Mouse (Mus musculus) hindbrain, embryonic 15.5 days (tissue): Measurements from ENCODE around the gene Scyl1. TPM values are rescaled to one million over a fixed set of nuclear protein-coding genes. Genes with fewer than 3 reads are reported as not detected.
"Not testable (repeated sequence)": the region's sequence is repeated elsewhere in the genome, so short reads cannot be mapped to it uniquely, and the experiment has no call there.

Experiments
- ATAC-seq: fragments of 200-750 bp; cut with Nextera tagmentation; 2 replicates; pipeline ENCODE4 v1.8.0; 2017; ENCODE audit warnings: low read depth, moderate number of reproducible peaks, moderate TSS enrichment; ENCODE audit not compliant: low FRiP score
- H3K27ac ChIP-seq: fragments of 300-500 bp; sonication (generic); replicated peaks from 2 replicates; pipeline ENCODE4 v1.5.1; 2015; ENCODE audit warnings: mild to moderate bottlenecking, inconsistent platforms
- H3K27me3 ChIP-seq: fragments of 300-500 bp; sonication (generic); 2 replicates; pipeline ENCODE4 v1.6.1; 2015; ENCODE audit warnings: control low read depth, inconsistent platforms
- H3K36me3 ChIP-seq: fragments of 300-500 bp; sonication (generic); 2 replicates; pipeline ENCODE4 v1.6.1; 2015; ENCODE audit warnings: control low read depth, inconsistent platforms
- H3K4me1 ChIP-seq: fragments of 300-500 bp; sonication (generic); replicated peaks from 2 replicates; pipeline ENCODE4 v1.6.1; 2015; ENCODE audit warnings: control low read depth, inconsistent platforms
- H3K4me2 ChIP-seq: fragments of 300-500 bp; sonication (generic); 2 replicates; pipeline ENCODE4 v1.6.1; 2015; ENCODE audit warnings: moderate library complexity, mild to moderate bottlenecking, inconsistent platforms
- H3K4me3 ChIP-seq: fragments of 300-500 bp; sonication (generic); 2 replicates; pipeline ENCODE4 v1.5.1; 2015; ENCODE audit warnings: mild to moderate bottlenecking, inconsistent platforms
- H3K9ac ChIP-seq: fragments of 300-500 bp; sonication (generic); 2 replicates; pipeline ENCODE4 v1.6.1; 2015; ENCODE audit warnings: inconsistent platforms
- H3K9me3 ChIP-seq: fragments of 300-500 bp; sonication (generic); 2 replicates; pipeline ENCODE4 v1.6.1; 2016; ENCODE audit warnings: control low read depth, inconsistent platforms
- WGBS: fragments of 180-500 bp; shearing (Covaris S2); methylation state at CpG from one replicate; pipeline ENCODE4 v1.1.7; 2015; 5-methylcytosine and 5-hydroxymethylcytosine counted together
- polyA plus RNA-seq: library from polyadenylated mRNA; unstranded; fragments of >200 nt; fragmentation: Nextera tagmentation; extraction: Ambion mirVana; gene quantifications from 2 replicates; pipeline ENCODE4 v1.2.1, GENCODE M21; 2015

Scyl1 gene
- polyA plus RNA-seq, 1 experiment from 2014 or later, result 92.6 TPM

DNA sequence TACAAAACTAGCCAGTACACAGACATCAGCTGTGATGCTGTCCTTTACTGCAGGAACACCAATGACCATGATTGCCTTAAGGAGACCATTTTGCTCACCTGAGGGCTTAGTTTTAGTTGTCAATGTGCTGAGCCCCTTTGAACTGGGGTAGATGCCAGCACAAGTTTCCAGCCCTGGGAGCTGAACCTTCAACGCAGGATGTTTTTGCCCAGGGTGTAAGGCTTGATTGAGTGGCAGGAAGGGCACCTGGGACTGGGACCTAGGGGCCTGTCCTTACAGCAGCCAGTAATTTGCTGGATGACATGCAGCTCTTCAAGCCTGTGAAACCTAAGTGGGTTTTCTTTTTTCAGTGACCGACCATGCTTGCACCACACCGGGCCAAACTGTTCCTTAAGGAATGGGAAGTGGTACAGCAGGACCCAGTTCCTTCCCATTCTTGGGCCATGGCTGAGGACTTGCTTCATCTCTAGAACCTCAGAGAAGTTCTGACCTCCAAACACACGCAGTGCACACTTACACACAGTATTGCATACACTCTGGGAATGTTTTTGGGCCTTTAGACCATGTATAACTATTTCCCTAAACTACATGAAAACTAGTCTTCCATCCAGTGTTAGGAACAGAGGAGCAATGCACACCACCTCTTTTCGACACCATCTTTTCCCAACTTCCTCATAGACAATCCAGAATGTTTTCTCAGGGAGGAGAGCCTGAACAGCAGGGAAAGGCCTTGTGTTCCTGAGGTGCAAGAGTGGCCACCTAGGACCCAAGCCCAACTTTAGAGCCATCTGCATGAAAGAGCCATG lies 23.8 kb upstream of the Scyl1 start:
- peak overlapping the region; percentile 33 for H3K9ac ChIP-seq
- peaks cover 37% of the 10 kb centered on the region for H3K36me3 ChIP-seq
- peak overlapping the region; percentile 92 for H3K4me2 ChIP-seq
- H3K27me3 ChIP-seq, result no peaks in the 10 kb centered on the region
- peak overlapping the region; percentile 93 for H3K4me3 ChIP-seq
- peak overlapping the region; percentile 62 for H3K27ac ChIP-seq
- WGBS, result 38% methylated on average over 5 of the region's 5 CpGs
- ATAC-seq, result peak; percentile 37; the same call in 1 of the 2 replicates
- H3K9me3 ChIP-seq, result no peaks in the 10 kb centered on the region
- peaks cover 46% of the 10 kb centered on the region for H3K4me1 ChIP-seq

DNA sequence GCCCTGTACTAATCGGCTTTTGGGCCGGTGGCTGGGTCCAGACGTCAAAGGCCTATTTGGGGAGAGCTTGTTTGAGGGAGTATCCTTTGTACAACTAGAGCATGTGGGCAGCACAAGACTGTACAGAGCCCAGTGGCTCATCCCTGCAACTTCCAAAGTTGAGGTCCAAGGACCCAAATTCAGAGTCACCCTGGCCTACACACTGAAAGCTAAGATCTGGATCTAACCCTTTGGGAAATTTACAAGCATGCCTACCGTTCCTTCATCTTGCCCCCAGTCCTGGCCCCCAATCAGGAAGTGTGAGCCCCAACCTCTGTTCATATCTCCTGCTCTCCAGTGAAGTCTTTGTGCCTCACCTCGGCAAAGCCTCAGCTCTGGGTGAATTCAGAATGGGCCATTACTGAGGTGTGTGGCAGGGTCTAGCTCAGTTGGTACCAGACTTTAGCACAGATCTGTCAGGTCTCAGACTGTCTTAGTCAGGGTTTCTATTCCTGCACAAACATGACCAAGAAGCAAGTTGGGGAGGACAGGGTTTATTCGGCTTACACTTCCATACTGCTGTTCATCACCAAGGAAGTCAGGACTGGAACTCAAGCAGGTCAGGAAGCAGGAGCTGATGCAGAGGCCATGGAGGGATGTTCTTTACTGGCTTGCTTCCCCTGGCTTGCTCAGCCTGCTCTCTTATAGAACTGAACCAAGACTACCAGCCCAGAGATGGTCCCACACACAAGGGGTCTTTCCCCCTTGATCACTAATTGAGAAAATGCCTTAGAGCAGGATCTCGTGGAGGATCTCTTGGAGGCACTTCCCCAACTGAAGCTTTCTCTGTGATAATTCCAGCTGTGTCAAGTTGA lies 22.9 kb upstream of the Scyl1 start:
- Histone ChIP-seq H3K4me2 (peak overlapping the region; percentile 92), H3K36me3 (peaks cover 37% of the 10 kb centered on the region), H3K4me1 (peaks cover 46% of the 10 kb centered on the region), H3K27ac (peak overlapping the region; percentile 62)
- ATAC-seq, result peak; percentile 50; the same call in 1 of the 2 replicates
- H3K27me3 ChIP-seq, H3K4me3 ChIP-seq, H3K9me3 ChIP-seq, H3K9ac ChIP-seq: not testable (repeated sequence)
- WGBS, result 24% methylated on average over 7 of the region's 7 CpGs

DNA sequence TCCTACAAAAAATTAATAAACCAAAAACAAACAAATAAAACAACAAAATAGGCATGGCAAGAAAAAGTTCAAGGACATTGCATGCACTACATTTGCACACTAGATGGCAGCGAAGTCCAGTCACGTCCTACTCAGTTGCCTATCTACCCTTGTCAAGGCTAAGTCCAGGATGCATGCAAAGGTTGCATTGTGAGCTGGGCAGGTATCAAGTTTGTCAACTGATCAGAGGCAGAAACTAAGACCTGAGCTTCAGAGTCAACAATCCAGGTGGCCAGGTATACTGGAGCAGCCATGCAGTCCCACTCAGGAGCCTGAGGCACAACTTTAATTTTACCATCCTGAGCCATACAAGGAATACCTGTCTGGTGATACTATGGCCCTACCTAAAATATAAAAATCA lies 21.9 kb upstream of the Scyl1 start:
- no peak overlapping the region for H3K9ac ChIP-seq
- 6% methylated on average over 2 of the region's 2 CpGs for WGBS
- no peak overlapping the region for H3K4me2 ChIP-seq
- H3K36me3 ChIP-seq, result peaks cover 34% of the 10 kb centered on the region
- H3K9me3 ChIP-seq, result no peaks in the 10 kb centered on the region
- H3K27me3 ChIP-seq, result no peaks in the 10 kb centered on the region
- H3K27ac ChIP-seq, result no peak overlapping the region
- no peak overlapping the region for H3K4me3 ChIP-seq
- H3K4me1 ChIP-seq, result peaks cover 46% of the 10 kb centered on the region
- ATAC-seq, result peak; percentile 73

DNA sequence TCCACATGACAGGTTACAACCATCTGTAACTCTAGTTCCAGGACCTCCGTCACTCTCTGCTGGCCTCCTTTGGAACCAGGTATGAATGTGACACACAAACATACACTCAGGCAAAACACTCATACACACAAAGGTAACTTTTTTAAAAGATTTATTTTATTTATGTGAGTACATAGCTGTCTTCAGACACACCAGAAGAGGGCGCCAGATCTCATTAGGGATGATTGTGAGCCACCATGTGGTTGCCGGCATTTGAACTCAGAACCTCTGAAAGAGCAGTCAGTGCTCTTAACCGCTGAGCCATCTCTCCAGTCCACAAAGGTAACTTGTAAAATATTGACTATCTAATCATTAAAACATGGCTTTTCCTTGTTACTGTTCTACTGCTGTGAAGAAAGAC lies 20.1 kb upstream of the Scyl1 start:
- Histone ChIP-seq H3K4me3 (no peak overlapping the region), H3K36me3 (peaks cover 16% of the 10 kb centered on the region), H3K9me3 (no peaks in the 10 kb centered on the region), H3K4me2 (no peak overlapping the region), H3K4me1 (peaks cover 29% of the 10 kb centered on the region), H3K9ac (no peak overlapping the region), H3K27ac (no peak overlapping the region), H3K27me3 (no peaks in the 10 kb centered on the region)
- 82% methylated on average over 4 of the region's 4 CpGs for WGBS
- no peak for ATAC-seq

DNA sequence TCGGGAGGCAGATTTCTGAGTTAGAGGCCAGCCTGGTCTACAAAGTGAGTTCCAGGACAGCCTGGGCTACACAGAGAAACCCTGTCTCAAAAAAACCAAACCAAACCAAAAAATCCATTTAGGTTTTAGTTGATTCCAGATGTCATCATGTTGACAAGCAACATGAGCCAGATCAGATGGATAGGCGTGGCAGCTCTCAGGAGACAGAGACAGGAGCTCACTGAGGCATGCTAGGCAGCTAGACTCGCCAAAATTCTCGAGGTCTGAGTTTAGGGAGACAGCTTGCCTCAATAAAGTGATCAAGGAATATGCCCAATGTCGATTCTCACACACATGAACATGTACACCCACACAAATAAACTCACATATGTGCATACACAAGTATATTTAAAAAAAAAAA lies 17.8 kb upstream of the Scyl1 start:
- no peak overlapping the region for H3K4me3 ChIP-seq
- H3K27me3 ChIP-seq, result no peaks in the 10 kb centered on the region
- 67% methylated on average over 5 of the region's 5 CpGs for WGBS
- H3K36me3 ChIP-seq, result no peaks in the 10 kb centered on the region
- H3K27ac ChIP-seq, result no peak overlapping the region
- no peaks in the 10 kb centered on the region for H3K9me3 ChIP-seq
- H3K9ac ChIP-seq, result no peak overlapping the region
- peaks cover 7% of the 10 kb centered on the region; the same call in 1 of the 2 replicates for H3K4me1 ChIP-seq
- H3K4me2 ChIP-seq, result no peak overlapping the region
- ATAC-seq, result no peak

DNA sequence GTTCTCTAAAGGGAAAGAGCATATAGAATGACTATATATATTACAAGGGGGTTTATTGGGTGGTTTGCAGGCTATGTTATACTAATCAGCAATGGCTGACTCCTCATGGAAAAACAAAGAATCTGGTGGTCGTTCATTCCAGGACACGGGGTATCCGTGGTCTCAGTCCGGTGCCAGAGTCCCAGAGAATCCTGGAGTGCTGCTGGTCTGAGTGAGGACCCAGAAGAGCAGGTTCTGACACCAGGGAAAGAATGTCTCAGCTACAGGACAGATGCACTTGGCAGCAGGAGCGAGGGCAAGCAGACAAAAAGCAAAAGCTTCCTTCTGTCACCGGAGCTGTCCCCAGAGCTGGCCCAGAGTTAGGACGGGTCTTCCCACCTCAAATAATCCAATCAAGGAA lies 17.4 kb upstream of the Scyl1 start:
- no peak overlapping the region for H3K9ac ChIP-seq

DNA sequence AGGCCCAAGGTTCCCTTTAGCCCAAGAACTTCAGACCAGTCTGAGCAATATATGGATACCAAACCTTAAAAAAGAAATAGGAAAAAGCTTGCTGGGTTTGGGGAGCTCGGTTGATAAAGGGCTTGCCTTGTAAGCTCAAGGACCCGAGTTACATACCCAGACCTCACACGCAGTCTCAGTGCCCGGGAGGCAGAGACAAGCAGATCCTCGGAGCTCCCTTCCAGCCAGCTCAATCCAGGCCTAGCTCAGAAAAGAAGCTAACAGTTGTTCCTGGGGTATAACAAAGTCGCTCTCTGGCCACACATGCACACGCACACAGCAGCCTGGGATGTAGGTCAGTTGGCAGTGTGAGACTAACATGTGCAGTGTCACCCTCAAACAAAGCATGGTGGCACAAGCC lies 16.7 kb upstream of the Scyl1 start:
- H3K4me3 ChIP-seq, result no peak overlapping the region
- no peaks in the 10 kb centered on the region for H3K36me3 ChIP-seq
- no peaks in the 10 kb centered on the region for H3K9me3 ChIP-seq
- H3K27ac ChIP-seq, result no peak overlapping the region
- H3K4me1 ChIP-seq, result no peaks in the 10 kb centered on the region; the same call in 1 of the 2 replicates
- H3K27me3 ChIP-seq, result no peaks in the 10 kb centered on the region
- no peak overlapping the region for H3K9ac ChIP-seq
- no peak for ATAC-seq
- no peak overlapping the region for H3K4me2 ChIP-seq
- WGBS, result 87% methylated on average over 7 of the region's 7 CpGs

More for the DNA sequence above, 17.4 kb upstream of the Scyl1 start:
- WGBS, result 88% methylated on average over 7 of the region's 7 CpGs
- Histone ChIP-seq H3K36me3 (no peaks in the 10 kb centered on the region), H3K27me3 (no peaks in the 10 kb centered on the region), H3K4me2 (no peak overlapping the region), H3K4me3 (no peak overlapping the region), H3K9me3 (no peaks in the 10 kb centered on the region), H3K4me1 (peaks cover 3% of the 10 kb centered on the region; the same call in 1 of the 2 replicates), H3K27ac (no peak overlapping the region)
- ATAC-seq, result no peak

DNA sequence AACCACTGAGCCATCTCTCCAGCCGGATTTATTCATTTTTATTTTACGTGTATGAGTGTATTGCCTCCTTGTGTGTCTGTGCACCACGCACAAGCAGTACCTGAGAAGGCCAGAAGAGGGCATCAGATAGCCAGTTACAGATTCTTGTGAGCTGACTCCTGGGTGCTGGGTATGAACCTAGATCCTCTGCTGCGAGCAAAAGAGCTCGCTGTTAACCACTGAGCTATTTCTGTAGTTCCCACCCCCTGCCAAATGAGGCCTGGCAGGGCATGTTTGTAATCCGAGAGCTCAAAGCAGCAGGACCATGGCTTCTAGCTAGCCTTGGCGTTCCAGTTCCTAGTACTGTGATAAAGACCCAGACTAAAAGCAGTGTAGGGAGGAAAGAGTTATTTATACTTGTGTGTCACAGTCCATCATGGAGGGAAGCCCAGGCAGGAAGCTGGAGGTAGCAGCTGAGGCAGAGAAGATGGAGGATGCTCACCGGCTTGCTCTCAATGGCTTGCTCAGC lies 16.0 kb upstream of the Scyl1 start:
- Histone ChIP-seq H3K4me3 (no peak overlapping the region), H3K9me3 (no peaks in the 10 kb centered on the region), H3K27ac (no peak overlapping the region), H3K36me3 (no peaks in the 10 kb centered on the region), H3K9ac (no peak overlapping the region), H3K4me1 (no peaks in the 10 kb centered on the region; the same call in 1 of the 2 replicates), H3K4me2 (no peak overlapping the region), H3K27me3 (no peaks in the 10 kb centered on the region)
- WGBS, result 14% methylated on average over 8 of the region's 8 CpGs
- ATAC-seq, result peak; percentile 72

DNA sequence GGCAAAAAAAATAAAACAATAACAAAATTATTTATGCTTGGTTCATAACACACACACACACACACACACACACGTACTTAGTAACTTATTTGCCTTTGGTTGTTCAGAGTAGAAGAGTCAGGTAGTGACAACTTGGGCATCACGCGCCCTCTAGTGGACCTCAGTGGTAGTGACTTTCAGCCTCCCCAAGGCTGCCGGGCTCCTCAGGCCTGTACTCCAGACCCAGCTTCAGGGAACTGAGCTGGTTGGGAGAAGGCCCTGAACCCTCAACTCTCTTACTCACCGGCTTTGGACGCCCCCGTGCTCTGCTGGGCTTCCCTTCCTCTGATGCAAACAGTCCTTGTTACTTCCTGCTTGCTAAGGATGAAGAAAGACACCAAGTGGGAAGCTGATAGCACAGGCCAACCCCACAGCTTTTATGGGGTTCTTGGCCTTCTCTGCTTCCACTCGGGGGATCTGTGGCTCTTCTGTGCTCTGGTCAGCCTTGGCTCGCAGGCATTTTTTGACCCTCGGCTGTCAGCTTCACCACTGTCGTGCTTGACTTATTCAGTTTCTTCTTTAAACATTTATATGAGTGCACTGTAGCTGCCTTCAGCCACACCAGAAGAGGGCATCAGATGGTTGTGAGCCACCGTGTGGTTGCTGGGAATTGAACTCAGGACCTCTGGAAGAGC lies 15.4 kb upstream of the Scyl1 start:
- peak; percentile 82 for ATAC-seq
- Histone ChIP-seq H3K4me1 (no peaks in the 10 kb centered on the region; the same call in 1 of the 2 replicates), H3K9me3 (no peaks in the 10 kb centered on the region), H3K9ac (no peak overlapping the region), H3K36me3 (no peaks in the 10 kb centered on the region), H3K4me2 (no peak overlapping the region), H3K4me3 (no peak overlapping the region), H3K27ac (no peak overlapping the region), H3K27me3 (no peaks in the 10 kb centered on the region)
- 10% methylated on average over 12 of the region's 12 CpGs for WGBS

DNA sequence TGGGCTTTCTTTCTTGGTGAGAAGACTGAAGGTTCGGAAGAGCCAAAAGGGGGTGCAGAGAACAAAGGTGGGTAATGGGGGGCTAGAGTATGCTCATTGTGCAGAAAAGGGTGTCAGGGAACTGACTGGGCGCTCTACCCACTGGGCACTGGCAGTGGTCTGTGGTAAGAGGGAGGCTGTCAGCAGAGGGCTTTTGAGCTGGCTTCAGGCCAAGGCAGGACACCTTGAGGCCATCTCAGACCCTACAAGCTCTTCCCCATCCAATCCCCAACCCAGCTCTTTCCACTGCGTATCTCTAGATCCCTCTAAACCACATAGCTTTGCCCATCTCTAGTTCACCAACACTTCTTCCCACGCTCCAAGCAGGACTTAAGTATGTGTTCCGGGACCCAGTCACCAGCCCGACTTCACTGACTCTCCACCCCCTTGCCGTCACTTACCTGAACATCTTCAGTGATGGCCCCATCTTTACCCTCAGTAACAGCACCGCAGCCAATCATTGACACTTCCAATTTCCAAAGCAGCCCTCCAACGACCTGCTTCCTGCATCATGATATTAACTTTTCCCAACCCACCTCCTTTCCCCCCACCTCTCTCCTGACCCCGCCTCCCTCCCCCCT lies 13.8 kb upstream of the Scyl1 start:
- no peak for ATAC-seq
- WGBS, result 64% methylated on average over 10 of the region's 10 CpGs
- H3K9ac ChIP-seq, result no peak overlapping the region

DNA sequence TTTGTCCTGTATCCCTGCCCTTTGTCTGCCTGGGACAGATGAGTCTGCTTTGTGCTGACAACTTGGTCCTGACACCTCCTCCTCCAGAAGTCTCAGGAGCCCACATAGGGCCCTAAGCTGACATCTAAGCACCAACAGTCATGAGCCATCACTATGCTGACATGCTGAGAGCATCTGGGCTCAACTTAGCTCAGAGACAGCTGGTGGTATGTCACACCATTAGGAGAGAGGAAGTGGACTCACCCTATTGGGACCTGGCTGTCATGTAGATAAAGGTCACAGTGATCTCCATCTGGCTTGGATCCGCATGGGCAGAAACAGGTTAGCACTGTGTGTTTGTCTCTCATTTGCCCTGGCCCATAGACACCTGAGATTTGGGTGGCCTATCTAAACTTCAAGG lies 10.9 kb upstream of the Scyl1 start:
- WGBS, result 83% methylated on average over 1 of the region's 1 CpGs
- no peak for ATAC-seq
- no peak overlapping the region for H3K4me2 ChIP-seq
- H3K4me1 ChIP-seq, result no peaks in the 10 kb centered on the region; the same call in 1 of the 2 replicates
- no peak overlapping the region for H3K27ac ChIP-seq
- no peak overlapping the region for H3K4me3 ChIP-seq
- H3K9me3 ChIP-seq, result no peaks in the 10 kb centered on the region
- no peaks in the 10 kb centered on the region for H3K27me3 ChIP-seq
- H3K9ac ChIP-seq, result no peak overlapping the region
- H3K36me3 ChIP-seq, result no peaks in the 10 kb centered on the region

More for the DNA sequence above, 13.8 kb upstream of the Scyl1 start:
- no peaks in the 10 kb centered on the region; the same call in 1 of the 2 replicates for H3K4me1 ChIP-seq
- no peaks in the 10 kb centered on the region for H3K36me3 ChIP-seq
- no peak overlapping the region for H3K4me2 ChIP-seq
- no peak overlapping the region for H3K27ac ChIP-seq
- no peaks in the 10 kb centered on the region for H3K9me3 ChIP-seq
- no peak overlapping the region for H3K4me3 ChIP-seq
- no peaks in the 10 kb centered on the region for H3K27me3 ChIP-seq
